Mouse (Mus musculus): ENCODE data around the gene Mc1r. TPM values are rescaled to one million over a fixed set of nuclear protein-coding genes. Genes with fewer than 3 reads are reported as not detected.
A peak's percentile ranks its signal among the peaks of the same experiment; 100 is the strongest.
"Not testable (repeated sequence)": the region's sequence is repeated elsewhere in the genome, so short reads cannot be mapped to it uniquely, and the experiment has no call there.

Mc1r gene
- polyA plus RNA-seq, 1 experiment from 2014 or later, result not detected

GRCm38 (mm10) chr8:123412560-123413170, 5.8 kb downstream of the Mc1r start:
- H3K36me3 ChIP-seq, result no peaks in the 10 kb centered on the region
- peaks cover 61% of the 10 kb centered on the region for H3K27me3 ChIP-seq (replicated peaks)
- H3K9ac ChIP-seq, result no peak overlapping the region
- no peaks in the 10 kb centered on the region for H3K9me3 ChIP-seq
- peaks cover 18% of the 10 kb centered on the region for H3K4me1 ChIP-seq
- 0 out of 2 replicates have a peak overlapping the region, but pooled peaks have one; percentile 34 for H3K4me3 ChIP-seq (replicated peaks)
- no peak overlapping the region for H3K27ac ChIP-seq
- 5% methylated on average over 12 of the region's 12 CpGs for WGBS
- no peak for ATAC-seq (ENCODE audit: insufficient read depth, low FRiP score, low read depth)
- no peak overlapping the region for H3K4me2 ChIP-seq

- Histone ChIP-seq H3K27ac (no peak overlapping the region), H3K4me3 (replicated peaks) (no peak overlapping the region), H3K27me3 (replicated peaks) (peaks cover 47% of the 10 kb centered on the region), H3K4me1 (peaks cover 18% of the 10 kb centered on the region), H3K9ac (no peak overlapping the region), H3K36me3 (no peaks in the 10 kb centered on the region), H3K9me3 (no peaks in the 10 kb centered on the region), H3K4me2 (no peak overlapping the region)
- no peak for ATAC-seq (ENCODE audit: insufficient read depth, low FRiP score, low read depth)
- 11% methylated on average over 9 of the region's 9 CpGs for WGBS
Measured at GRCm38 (mm10) chr8:123414255-123414654, 7.3 kb downstream of the Mc1r start.

GRCm38 (mm10) chr8:123414997-123415696, 8.2 kb downstream of the Mc1r start:
- not testable (repeated sequence) for H3K4me3 ChIP-seq (replicated peaks)
- 76% methylated on average over 5 of the region's 5 CpGs for WGBS

DNA sequence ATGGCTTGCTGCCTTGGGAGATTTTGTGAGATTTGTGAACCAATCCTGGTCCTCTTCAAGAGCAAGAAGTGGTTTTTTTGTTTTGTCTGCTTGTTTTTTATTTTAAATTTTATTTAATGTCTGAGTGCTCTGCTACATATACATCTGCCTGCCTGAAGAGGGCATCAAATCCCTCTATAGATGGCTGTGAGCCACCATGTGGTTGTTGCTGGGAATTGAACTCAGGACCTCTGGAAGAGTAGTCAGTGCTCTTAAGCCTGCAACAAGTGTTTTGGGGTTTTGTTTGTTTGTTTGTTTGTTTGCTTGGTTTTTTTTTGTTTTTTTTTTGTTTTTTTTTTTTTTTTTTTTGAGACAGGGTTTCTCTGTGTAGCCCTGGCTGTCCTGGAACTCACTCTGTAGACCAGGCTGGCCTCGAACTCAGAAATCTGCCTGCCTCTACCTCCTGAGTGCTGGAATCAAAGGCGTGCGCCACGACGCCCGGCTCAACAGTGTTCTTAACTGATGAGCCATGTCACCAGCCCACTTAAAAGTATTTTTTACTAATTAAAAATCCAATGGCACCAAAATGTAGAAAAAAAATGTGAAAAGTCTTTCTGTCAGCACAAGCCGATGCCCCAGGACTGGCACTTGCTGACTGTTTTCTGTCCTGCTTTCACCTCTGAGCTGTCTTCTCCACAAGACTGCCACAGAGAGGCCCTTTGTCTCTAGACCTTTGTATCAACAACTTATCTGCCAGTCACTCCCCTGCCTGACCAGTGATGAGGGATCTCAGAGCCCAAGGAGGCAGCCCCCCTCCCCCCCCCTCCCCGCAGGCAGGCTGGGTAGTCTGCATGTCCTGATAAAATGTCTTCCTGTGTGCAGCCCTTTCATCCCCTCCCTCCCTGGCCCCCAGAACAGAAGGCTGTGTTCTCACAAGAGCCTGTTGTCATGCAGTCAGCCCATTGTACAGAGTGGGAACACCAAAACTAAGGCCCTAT, 9.3 kb downstream of the Mc1r start:
- WGBS, result 82% methylated on average over 8 of the region's 8 CpGs
- Histone ChIP-seq H3K4me1 (peaks cover 9% of the 10 kb centered on the region; the same call in 1 of the 2 replicates), H3K9ac (no peak overlapping the region), H3K9me3 (no peaks in the 10 kb centered on the region), H3K36me3 (no peaks in the 10 kb centered on the region), H3K27me3 (replicated peaks) (peaks cover 27% of the 10 kb centered on the region), H3K4me2 (no peak overlapping the region), H3K4me3 (replicated peaks) (no peak overlapping the region), H3K27ac (no peak overlapping the region)
- ATAC-seq (ENCODE audit: insufficient read depth, low FRiP score, low read depth), result peak; percentile 27; the same call in 1 of the 2 replicates

More at GRCm38 (mm10) chr8:123414997-123415696, 8.2 kb downstream of the Mc1r start:
- H3K27ac ChIP-seq; H3K9ac ChIP-seq; H3K9me3 ChIP-seq; H3K4me2 ChIP-seq; ATAC-seq (ENCODE audit: insufficient read depth, low FRiP score, low read depth); H3K36me3 ChIP-seq: not testable (repeated sequence)
- Histone ChIP-seq H3K4me1 (peaks cover 13% of the 10 kb centered on the region; the same call in 1 of the 2 replicates), H3K27me3 (replicated peaks) (peaks cover 39% of the 10 kb centered on the region)

DNA sequence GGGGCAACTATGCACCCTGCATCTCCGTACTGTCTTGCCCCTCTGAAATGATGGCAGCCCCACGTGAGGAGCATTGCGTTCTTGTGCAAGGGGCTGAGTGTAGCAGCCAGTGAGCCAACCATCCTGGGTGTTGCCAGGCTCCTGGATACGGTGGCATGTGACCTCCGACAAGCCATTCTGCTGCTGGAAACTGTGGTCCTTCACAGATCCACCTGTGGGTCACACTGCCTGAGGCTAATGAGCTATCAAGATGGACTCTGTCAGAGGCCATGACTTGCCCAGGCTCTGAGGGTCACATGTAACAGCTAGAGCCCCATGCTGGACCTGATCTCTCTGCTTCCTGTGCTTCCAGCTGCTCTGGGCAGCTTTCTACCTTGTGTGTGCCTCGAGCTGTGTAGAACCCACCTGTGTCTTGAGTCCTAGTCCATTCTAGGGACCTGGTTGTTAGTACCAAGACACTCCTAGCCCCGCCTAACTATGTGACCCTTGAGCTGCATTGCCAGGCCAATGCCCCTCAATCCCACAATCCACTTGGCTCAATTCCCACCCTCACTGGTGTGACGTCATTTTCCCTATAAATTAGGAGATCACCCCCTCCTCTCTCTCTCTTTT, 10.1 kb downstream of the Mc1r start:
- Histone ChIP-seq H3K27me3 (replicated peaks) (peaks cover 20% of the 10 kb centered on the region), H3K4me2 (no peak overlapping the region), H3K9ac (no peak overlapping the region), H3K4me1 (0 out of 2 replicates have a peak, but pooled peaks cover under 1% of the 10 kb centered on the region), H3K36me3 (no peaks in the 10 kb centered on the region), H3K4me3 (replicated peaks) (no peak overlapping the region), H3K27ac (no peak overlapping the region), H3K9me3 (no peaks in the 10 kb centered on the region)
- no peak for ATAC-seq (ENCODE audit: insufficient read depth, low FRiP score, low read depth)
- 72% methylated on average over 8 of the region's 8 CpGs for WGBS

- 79% methylated on average over 4 of the region's 4 CpGs for WGBS
- ATAC-seq (ENCODE audit: insufficient read depth, low FRiP score, low read depth), result no peak
Measured at GRCm38 (mm10) chr8:123419711-123420110, 12.8 kb downstream of the Mc1r start.

GRCm38 (mm10) chr8:123420525-123421281, 13.8 kb downstream of the Mc1r start:
- Histone ChIP-seq H3K9me3 (no peaks in the 10 kb centered on the region), H3K27me3 (replicated peaks) (no peaks in the 10 kb centered on the region), H3K4me1 (peaks cover 3% of the 10 kb centered on the region; the same call in 1 of the 2 replicates), H3K9ac (no peak overlapping the region), H3K4me3 (replicated peaks) (no peak overlapping the region), H3K27ac (no peak overlapping the region), H3K36me3 (no peaks in the 10 kb centered on the region), H3K4me2 (no peak overlapping the region)
- 91% methylated on average over 34 of the region's 34 CpGs for WGBS
- no peak for ATAC-seq (ENCODE audit: insufficient read depth, low FRiP score, low read depth)

More at GRCm38 (mm10) chr8:123419711-123420110, 12.8 kb downstream of the Mc1r start:
- H3K27ac ChIP-seq, result no peak overlapping the region
- H3K27me3 ChIP-seq (replicated peaks), result no peaks in the 10 kb centered on the region
- peaks cover 3% of the 10 kb centered on the region; the same call in 1 of the 2 replicates for H3K4me1 ChIP-seq
- no peak overlapping the region for H3K9ac ChIP-seq
- no peak overlapping the region for H3K4me2 ChIP-seq
- no peaks in the 10 kb centered on the region for H3K36me3 ChIP-seq
- no peaks in the 10 kb centered on the region for H3K9me3 ChIP-seq
- no peak overlapping the region for H3K4me3 ChIP-seq (replicated peaks)

GRCm38 (mm10) chr8:123421325-123421724, 14.4 kb downstream of the Mc1r start:
- H3K4me1 ChIP-seq, result peaks cover 3% of the 10 kb centered on the region; the same call in 1 of the 2 replicates
- H3K36me3 ChIP-seq, result no peaks in the 10 kb centered on the region
- H3K9me3 ChIP-seq, result no peaks in the 10 kb centered on the region
- no peak for ATAC-seq (ENCODE audit: insufficient read depth, low FRiP score, low read depth)
- H3K27me3 ChIP-seq (replicated peaks), result no peaks in the 10 kb centered on the region
- no peak overlapping the region for H3K27ac ChIP-seq
- no peak overlapping the region for H3K4me3 ChIP-seq (replicated peaks)
- no peak overlapping the region for H3K4me2 ChIP-seq
- WGBS, result 85% methylated on average over 19 of the region's 19 CpGs
- H3K9ac ChIP-seq, result no peak overlapping the region

- peak overlapping the region; percentile 53 for H3K4me2 ChIP-seq
- no peaks in the 10 kb centered on the region for H3K36me3 ChIP-seq
- WGBS, result 11% methylated on average over 17 of the region's 17 CpGs
- peaks cover 6% of the 10 kb centered on the region; the same call in 1 of the 2 replicates for H3K9me3 ChIP-seq
- H3K4me3 ChIP-seq (replicated peaks), result peak overlapping the region; percentile 23; the same call in 1 of the 2 replicates
- no peaks in the 10 kb centered on the region for H3K27me3 ChIP-seq (replicated peaks)
- no peak for ATAC-seq (ENCODE audit: insufficient read depth, low FRiP score, low read depth)
- H3K9ac ChIP-seq, result no peak overlapping the region
- H3K4me1 ChIP-seq, result peaks cover 3% of the 10 kb centered on the region; the same call in 1 of the 2 replicates
- no peak overlapping the region for H3K27ac ChIP-seq
Measured at GRCm38 (mm10) chr8:123422056-123422780, 15.3 kb downstream of the Mc1r start.

- peak overlapping the region; percentile 53 for H3K4me2 ChIP-seq
- peaks cover 3% of the 10 kb centered on the region; the same call in 1 of the 2 replicates for H3K4me1 ChIP-seq
- no peaks in the 10 kb centered on the region for H3K36me3 ChIP-seq
- peaks cover 6% of the 10 kb centered on the region; the same call in 1 of the 2 replicates for H3K9me3 ChIP-seq
- no peaks in the 10 kb centered on the region for H3K27me3 ChIP-seq (replicated peaks)
- ATAC-seq (ENCODE audit: insufficient read depth, low FRiP score, low read depth), result no peak
- no peak overlapping the region for H3K4me3 ChIP-seq (replicated peaks)
- no peak overlapping the region for H3K27ac ChIP-seq
- WGBS, result 17% methylated on average over 3 of the region's 3 CpGs
- no peak overlapping the region for H3K9ac ChIP-seq
Measured at GRCm38 (mm10) chr8:123422781-123423159, 15.9 kb downstream of the Mc1r start.
